Mouse (Mus musculus): ENCODE data around the gene Olfr924.
"Not testable (repeated sequence)": the region's sequence is repeated elsewhere in the genome, so short reads cannot be mapped to it uniquely, and the experiment has no call there.

DNA sequence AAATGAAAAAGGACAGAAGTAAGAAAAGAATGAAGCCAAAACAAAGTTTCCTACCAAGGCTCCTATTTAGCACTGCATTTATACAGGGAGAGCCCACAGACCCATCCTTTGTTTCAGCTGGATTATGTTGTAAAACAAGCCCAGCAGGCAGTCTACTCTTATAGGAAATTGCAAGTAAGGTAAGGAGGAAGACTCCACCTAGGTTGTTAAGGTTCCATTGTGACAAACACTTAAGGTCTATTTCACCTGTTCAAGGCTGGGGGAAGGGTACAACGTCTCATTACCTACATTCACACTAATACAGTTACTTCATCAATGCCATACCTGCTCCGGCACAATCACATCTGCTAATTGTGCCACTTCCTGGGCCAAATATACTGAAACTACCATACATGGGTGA is 30.6 kb downstream of the Olfr924 start:
- TF ChIP-seq EP300, CTCF (IDR thresholded peaks at IDR 0.05; ENCODE audit: low read depth): not testable (repeated sequence)
